Mouse (Mus musculus): Measurements from ENCODE around the gene Trappc2l. TPM values are rescaled to one million over a fixed set of nuclear protein-coding genes. Genes with fewer than 3 reads are reported as not detected.

Trappc2l gene
- polyA plus RNA-seq, 1 experiment from 2014 or later: 68.5 TPM

GRCm38 (mm10) chr8:122593240-122593639 lies 18.2 kb upstream of the Trappc2l start:
- Histone ChIP-seq H3K36me3 (0 out of 2 replicates have a peak, but pooled peaks cover 2% of the 10 kb centered on the region), H3K4me3 (no peak overlapping the region), H3K27me3 (ENCODE audit: insufficient read depth, poor library complexity, severe bottlenecking) (no peaks in the 10 kb centered on the region), H3K9me3 (no peaks in the 10 kb centered on the region), H3K27ac (no peak overlapping the region; the same call in 1 of the 2 replicates), H3K4me1 (replicated peaks) (peaks cover 43% of the 10 kb centered on the region)
- WGBS: 80% methylated on average over 12 of the region's 12 CpGs
- no peak for DNase-seq (ENCODE audit: low spot score)

GRCm38 (mm10) chr8:122593783-122594507 lies 17.5 kb upstream of the Trappc2l start:
- no peak overlapping the region for H3K4me3 ChIP-seq
- 83% methylated on average over 19 of the region's 19 CpGs for WGBS
- H3K27me3 ChIP-seq (ENCODE audit: insufficient read depth, poor library complexity, severe bottlenecking): no peaks in the 10 kb centered on the region
- H3K4me1 ChIP-seq (replicated peaks): peaks cover 43% of the 10 kb centered on the region
- no peaks in the 10 kb centered on the region for H3K9me3 ChIP-seq
- no peak overlapping the region for H3K27ac ChIP-seq
- DNase-seq (ENCODE audit: low spot score): no peak
- peaks cover 9% of the 10 kb centered on the region; the same call in 1 of the 2 replicates for H3K36me3 ChIP-seq

GRCm38 (mm10) chr8:122596031-122596430 lies 15.4 kb upstream of the Trappc2l start:
- Histone ChIP-seq H3K27me3 (ENCODE audit: insufficient read depth, poor library complexity, severe bottlenecking) (no peaks in the 10 kb centered on the region), H3K36me3 (peaks cover 15% of the 10 kb centered on the region; the same call in 1 of the 2 replicates), H3K4me3 (no peak overlapping the region), H3K4me1 (replicated peaks) (peaks cover 43% of the 10 kb centered on the region), H3K27ac (no peak overlapping the region), H3K9me3 (no peaks in the 10 kb centered on the region)
- 47% methylated on average over 4 of the region's 4 CpGs for WGBS
- DNase-seq (ENCODE audit: low spot score): no peak

- DNase-seq (ENCODE audit: low spot score): no peak
- no peak overlapping the region for H3K27ac ChIP-seq
- no peak overlapping the region for H3K4me3 ChIP-seq
- no peaks in the 10 kb centered on the region for H3K9me3 ChIP-seq
- peaks cover 9% of the 10 kb centered on the region for H3K4me1 ChIP-seq (replicated peaks)
- 92% methylated on average over 9 of the region's 9 CpGs for WGBS
- H3K36me3 ChIP-seq: peaks cover 15% of the 10 kb centered on the region; the same call in 1 of the 2 replicates
- no peaks in the 10 kb centered on the region for H3K27me3 ChIP-seq (ENCODE audit: insufficient read depth, poor library complexity, severe bottlenecking)
Observed at GRCm38 (mm10) chr8:122600666-122601065, 10.8 kb upstream of the Trappc2l start.

- Histone ChIP-seq H3K27me3 (ENCODE audit: insufficient read depth, poor library complexity, severe bottlenecking) (no peaks in the 10 kb centered on the region), H3K36me3 (0 out of 2 replicates have a peak, but pooled peaks cover 5% of the 10 kb centered on the region), H3K4me3 (no peak overlapping the region), H3K9me3 (no peaks in the 10 kb centered on the region), H3K4me1 (replicated peaks) (no peaks in the 10 kb centered on the region), H3K27ac (no peak overlapping the region)
- no peak for DNase-seq (ENCODE audit: low spot score)
- 83% methylated on average over 1 of the region's 1 CpGs for WGBS
Observed at GRCm38 (mm10) chr8:122604640-122605039, 6.8 kb upstream of the Trappc2l start.

GRCm38 (mm10) chr8:122605367-122605766 lies 6.1 kb upstream of the Trappc2l start:
- WGBS: 84% methylated on average over 4 of the region's 4 CpGs
- H3K27ac ChIP-seq: no peak overlapping the region
- H3K9me3 ChIP-seq: no peaks in the 10 kb centered on the region
- H3K36me3 ChIP-seq: no peaks in the 10 kb centered on the region
- H3K4me1 ChIP-seq (replicated peaks): peaks cover 2% of the 10 kb centered on the region
- H3K4me3 ChIP-seq: no peak overlapping the region
- DNase-seq (ENCODE audit: low spot score): no peak
- no peaks in the 10 kb centered on the region for H3K27me3 ChIP-seq (ENCODE audit: insufficient read depth, poor library complexity, severe bottlenecking)

- Histone ChIP-seq H3K27ac (no peak overlapping the region), H3K27me3 (ENCODE audit: insufficient read depth, poor library complexity, severe bottlenecking) (no peaks in the 10 kb centered on the region), H3K9me3 (no peaks in the 10 kb centered on the region), H3K4me1 (replicated peaks) (peaks cover 14% of the 10 kb centered on the region), H3K4me3 (no peak overlapping the region), H3K36me3 (no peaks in the 10 kb centered on the region)
- WGBS: 89% methylated on average over 11 of the region's 12 CpGs
- DNase-seq (ENCODE audit: low spot score): no peak
Observed at GRCm38 (mm10) chr8:122606810-122607209, 4.6 kb upstream of the Trappc2l start.

GRCm38 (mm10) chr8:122610209-122610608 lies 1.2 kb upstream of the Trappc2l start:
- peaks cover 8% of the 10 kb centered on the region; the same call in 1 of the 2 replicates for H3K36me3 ChIP-seq
- 70% methylated on average over 4 of the region's 4 CpGs for WGBS
- peak overlapping the region; percentile 91; the same call in 1 of the 2 replicates for H3K27ac ChIP-seq
- peaks cover 24% of the 10 kb centered on the region for H3K4me1 ChIP-seq (replicated peaks)
- peak overlapping the region; percentile 70 for H3K4me3 ChIP-seq
- no peaks in the 10 kb centered on the region for H3K27me3 ChIP-seq (ENCODE audit: insufficient read depth, poor library complexity, severe bottlenecking)
- DNase-seq (ENCODE audit: low spot score): no peak
- H3K9me3 ChIP-seq: no peaks in the 10 kb centered on the region

- peaks cover 29% of the 10 kb centered on the region for H3K4me1 ChIP-seq (replicated peaks)
- H3K9me3 ChIP-seq: no peaks in the 10 kb centered on the region
- peak; percentile 21 for DNase-seq (ENCODE audit: low spot score)
- peaks cover 14% of the 10 kb centered on the region; the same call in 1 of the 2 replicates for H3K36me3 ChIP-seq
- WGBS: 6% methylated on average over 20 of the region's 20 CpGs
- no peaks in the 10 kb centered on the region for H3K27me3 ChIP-seq (ENCODE audit: insufficient read depth, poor library complexity, severe bottlenecking)
- H3K27ac ChIP-seq: peak overlapping the region; percentile 91
- peak overlapping the region; percentile 70 for H3K4me3 ChIP-seq
Observed at GRCm38 (mm10) chr8:122610612-122611277, 695 bp upstream of the Trappc2l start.

GRCm38 (mm10) chr8:122616181-122616905 lies 4.9 kb downstream of the Trappc2l start:
- H3K27ac ChIP-seq: no peak overlapping the region
- H3K9me3 ChIP-seq: no peaks in the 10 kb centered on the region
- 75% methylated on average over 9 of the region's 9 CpGs for WGBS
- H3K4me1 ChIP-seq (replicated peaks): peaks cover 50% of the 10 kb centered on the region
- no peak overlapping the region for H3K4me3 ChIP-seq
- no peaks in the 10 kb centered on the region for H3K27me3 ChIP-seq (ENCODE audit: insufficient read depth, poor library complexity, severe bottlenecking)
- DNase-seq (ENCODE audit: low spot score): no peak
- H3K36me3 ChIP-seq: peaks cover 14% of the 10 kb centered on the region; the same call in 1 of the 2 replicates

GRCm38 (mm10) chr8:122617947-122618546 lies 6.6 kb downstream of the Trappc2l start:
- 41% methylated on average over 5 of the region's 7 CpGs for WGBS
- DNase-seq (ENCODE audit: low spot score): peak; percentile 75
- H3K36me3 ChIP-seq: peaks cover 14% of the 10 kb centered on the region; the same call in 1 of the 2 replicates
- H3K4me3 ChIP-seq: no peak overlapping the region
- H3K9me3 ChIP-seq: no peaks in the 10 kb centered on the region
- H3K27ac ChIP-seq: peak overlapping the region; percentile 60; the same call in 1 of the 2 replicates
- H3K4me1 ChIP-seq (replicated peaks): peaks cover 53% of the 10 kb centered on the region
- no peaks in the 10 kb centered on the region for H3K27me3 ChIP-seq (ENCODE audit: insufficient read depth, poor library complexity, severe bottlenecking)

GRCm38 (mm10) chr8:122618660-122619378 lies 7.4 kb downstream of the Trappc2l start:
- H3K27me3 ChIP-seq (ENCODE audit: insufficient read depth, poor library complexity, severe bottlenecking): no peaks in the 10 kb centered on the region
- H3K4me1 ChIP-seq (replicated peaks): peaks cover 58% of the 10 kb centered on the region
- H3K27ac ChIP-seq: no peak overlapping the region
- H3K9me3 ChIP-seq: no peaks in the 10 kb centered on the region
- no peak for DNase-seq (ENCODE audit: low spot score)
- peaks cover 14% of the 10 kb centered on the region; the same call in 1 of the 2 replicates for H3K36me3 ChIP-seq
- WGBS: 76% methylated on average over 6 of the region's 6 CpGs
- H3K4me3 ChIP-seq: no peak overlapping the region

Measured in hindbrain, embryonic 10.5 days (tissue).